Mouse (Mus musculus) cortical plate, adult 2 months (tissue): ENCODE data around the gene Hebp1.

ENCODE experiments used
- CTCF ChIP-seq: fragments of 200-500 bp; IDR thresholded peaks from 2 replicates; pipeline ENCODE4 v1.5.1; 2011; ENCODE audit warnings: mild to moderate bottlenecking, control low read depth, low read length; ENCODE audit not compliant: insufficient read depth; ENCODE audit errors: extremely low read depth
- POLR2A ChIP-seq: fragments of 200-500 bp; IDR thresholded peaks from 2 replicates; pipeline ENCODE4 v1.6.1; 2011; ENCODE audit warnings: mild to moderate bottlenecking, low read length, control low read depth; ENCODE audit not compliant: insufficient read depth; ENCODE audit errors: extremely low read depth

- TF ChIP-seq CTCF (no peak), POLR2A (no peak)
Measured at GRCm38 (mm10) chr6:135138746-135139145, 59.1 kb downstream of the Hebp1 start.
